Mouse (Mus musculus) liver, embryonic 14.5 days (tissue): ENCODE measurements around the gene Sdk1.

Experiments used
- CTCF ChIP-seq: IDR thresholded peaks from 2 replicates; pipeline ENCODE4 v1.5.1; 2016; ENCODE audit warnings: antibody characterized with exemption, low read depth, control low read depth
- EP300 ChIP-seq: IDR thresholded peaks from 2 replicates; pipeline ENCODE4 v1.6.1; 2016; ENCODE audit warnings: antibody characterized with exemption, low read depth

DNA sequence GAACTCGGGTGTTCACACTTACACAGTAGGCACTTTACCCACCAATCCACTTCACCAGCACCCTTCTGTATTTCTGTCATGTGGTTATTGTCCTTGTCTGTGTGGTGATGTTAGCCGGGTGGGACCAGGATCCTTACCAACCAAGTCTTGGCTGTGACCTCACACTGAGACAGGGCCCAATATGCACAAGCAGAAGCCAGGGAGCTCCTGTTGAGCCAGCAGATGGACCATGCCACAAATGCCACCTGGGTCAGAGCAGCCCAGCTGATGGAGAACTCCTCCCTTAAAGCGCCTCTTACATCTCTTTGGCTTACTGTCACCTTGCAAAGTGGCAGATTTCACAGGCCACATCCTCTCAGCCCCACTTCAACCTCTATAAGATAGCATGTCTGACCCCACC, 830.0 kb downstream of the Sdk1 start:
- TF ChIP-seq EP300: no peak
- TF ChIP-seq CTCF: no peak
